Mouse (Mus musculus): ENCODE measurements around the gene Mesp2.

GRCm38 (mm10) chr7:79792635-79793421, 17.7 kb upstream of the Mesp2 start:
- TF ChIP-seq CTCF (IDR thresholded peaks at IDR 0.05; ENCODE audit: control insufficient read depth, insufficient read depth, insufficient replicate concordance, low read depth, low read length) (peak; percentile 82; the same call in 1 of the 2 replicates), POLR2A (IDR thresholded peaks at IDR 0.05; ENCODE audit: control insufficient read depth, low read depth, low read length) (peak; percentile 67)
